Mouse (Mus musculus) liver, postnatal 0 days (tissue): ENCODE results near the gene Sdk1.

Source experiments
- CTCF ChIP-seq: sonication (generic); IDR thresholded peaks from 2 replicates; pipeline ENCODE4 v1.5.1; 2016; ENCODE audit warnings: antibody characterized with exemption, low read depth
- EP300 ChIP-seq: IDR thresholded peaks from 2 replicates; pipeline ENCODE4 v1.6.1; 2016; ENCODE audit warnings: antibody characterized with exemption, low read depth, mild to moderate bottlenecking

- no peak for TF ChIP-seq CTCF
- no peak for TF ChIP-seq EP300
Observed at GRCm38 (mm10) chr5:141916954-141917353, 675.7 kb downstream of the Sdk1 start.
